Mouse (Mus musculus) spleen, adult 2 months (tissue): ENCODE measurements around the gene Pla2g10.

Experiments used
- CTCF ChIP-seq: fragments of 200-500 bp; IDR thresholded peaks from 2 replicates; pipeline ENCODE4 v1.5.1; 2011; ENCODE audit warnings: mild to moderate bottlenecking, inconsistent platforms; ENCODE audit not compliant: insufficient read depth, insufficient read length, insufficient replicate concordance; ENCODE audit errors: extremely low read depth
- POLR2A ChIP-seq: fragments of 200-500 bp; IDR thresholded peaks from 2 replicates; pipeline ENCODE4 v1.6.1; 2011; ENCODE audit warnings: low read depth, low read length, inconsistent platforms

DNA sequence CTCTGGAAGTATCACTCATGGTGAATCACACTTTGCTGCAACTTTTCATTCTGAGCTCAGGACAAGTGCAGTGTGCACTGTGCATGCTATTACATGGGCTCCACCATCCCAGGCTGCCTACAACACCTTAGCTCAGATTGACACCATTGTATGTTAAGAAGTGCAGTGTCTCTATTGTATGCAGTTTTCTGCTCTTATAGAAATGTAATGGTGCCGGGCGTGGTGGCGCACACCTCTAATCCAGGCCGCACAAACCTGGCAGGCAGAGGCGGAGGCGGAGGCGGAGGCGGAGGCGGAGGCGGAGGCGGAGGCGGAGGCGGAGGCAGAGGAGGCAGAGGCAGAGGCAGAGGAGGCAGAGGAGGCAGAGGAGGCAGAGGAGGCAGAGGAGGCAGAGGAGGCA is 19.8 kb upstream of the Pla2g10 start:
- TF ChIP-seq CTCF (no peak), POLR2A (no peak)
